Mouse (Mus musculus) midbrain, postnatal 0 days (tissue): Measurements from ENCODE around the gene Ovch2. TPM values are rescaled to one million over a fixed set of nuclear protein-coding genes. Genes with fewer than 3 reads are reported as not detected.
A peak's percentile ranks its signal among the peaks of the same experiment; 100 is the strongest.

Experiments
- ATAC-seq: fragments of 200-750 bp; cut with Nextera tagmentation; 2 replicates; pipeline ENCODE4 v1.8.0; 2017; ENCODE audit warnings: moderate number of reproducible peaks, mild to moderate bottlenecking, moderate TSS enrichment, moderate library complexity; ENCODE audit not compliant: low FRiP score
- DNase-seq: peaks from one replicate; pipeline ENCODE4 v3.0.0-alpha.2; 2015; ENCODE audit warnings: low spot score
- H3K27ac ChIP-seq: fragments of 300-500 bp; sonication (generic); 2 replicates; pipeline ENCODE4 v1.5.1; 2014; ENCODE audit warnings: low read depth, mild to moderate bottlenecking, low read length, mixed read lengths
- H3K27me3 ChIP-seq: fragments of 300-500 bp; sonication (generic); 2 replicates; pipeline ENCODE4 v1.6.1; 2014; ENCODE audit warnings: low read length, control low read depth, mixed read lengths; ENCODE audit not compliant: insufficient read depth
- H3K36me3 ChIP-seq: fragments of 300-500 bp; sonication (generic); 2 replicates; pipeline ENCODE4 v1.6.1; 2014; ENCODE audit warnings: low read length, control low read depth, mixed read lengths; ENCODE audit not compliant: insufficient read depth
- H3K4me1 ChIP-seq: fragments of 300-500 bp; sonication (generic); 2 replicates; pipeline ENCODE4 v1.6.1; 2014; ENCODE audit warnings: mild to moderate bottlenecking, control low read depth, antibody characterized with exemption, low read length, mixed read lengths; ENCODE audit not compliant: insufficient read depth
- H3K4me2 ChIP-seq: fragments of 300-500 bp; sonication (generic); 2 replicates; pipeline ENCODE4 v1.6.1; 2014; ENCODE audit warnings: low read depth, mild to moderate bottlenecking, low read length, mixed read lengths; ENCODE audit not compliant: poor library complexity, severe bottlenecking
- H3K4me3 ChIP-seq: fragments of 300-500 bp; sonication (generic); 2 replicates; pipeline ENCODE4 v1.5.1; 2014; ENCODE audit warnings: low read depth, mild to moderate bottlenecking, low read length, moderate library complexity
- H3K9ac ChIP-seq: fragments of 300-500 bp; sonication (generic); replicated peaks from 2 replicates; pipeline ENCODE4 v1.6.1; 2014; ENCODE audit warnings: mild to moderate bottlenecking, low read length, moderate library complexity, mixed read lengths; ENCODE audit not compliant: poor library complexity, severe bottlenecking
- H3K9me3 ChIP-seq: fragments of 300-500 bp; sonication (generic); 2 replicates; pipeline ENCODE4 v1.6.1; 2016; ENCODE audit warnings: low read length, control low read depth
- CTCF ChIP-seq: IDR thresholded peaks from 2 replicates; pipeline ENCODE4 v1.5.1; 2016; ENCODE audit warnings: antibody characterized with exemption, mild to moderate bottlenecking
- WGBS: fragments of 180-500 bp; shearing (Covaris S2); extraction: QIAGEN DNeasy Blood & Tissue Kit; methylation state at CpG from one replicate; pipeline ENCODE4 v1.1.7; 2014; 5-methylcytosine and 5-hydroxymethylcytosine counted together
- polyA plus RNA-seq: library from polyadenylated mRNA; unstranded; fragments of >200 nt; fragmentation: Nextera tagmentation; extraction: Ambion mirVana; gene quantifications from 2 replicates; pipeline ENCODE4 v1.2.1, GENCODE M21; 2015
- total RNA-seq: library from RNA; depleted of rRNA; stranded (reverse); fragments of >200 nt; gene quantifications from 2 replicates; pipeline ENCODE4 v1.2.3, GENCODE M21; 2014

Ovch2 gene
- total and polyA plus RNA-seq, 2 experiments from 2014 or later = not detected

- H3K9ac ChIP-seq = no peak overlapping the region
- no peak overlapping the region for H3K4me2 ChIP-seq
- no peak overlapping the region for H3K27ac ChIP-seq
- no peaks in the 10 kb centered on the region for H3K27me3 ChIP-seq
- no peaks in the 10 kb centered on the region for H3K36me3 ChIP-seq
- DNase-seq = peak; percentile 75
- peak; percentile 88 for TF ChIP-seq CTCF
- ATAC-seq = peak; percentile 50; the same call in 1 of the 2 replicates
- H3K9me3 ChIP-seq = no peaks in the 10 kb centered on the region
- H3K4me1 ChIP-seq = no peaks in the 10 kb centered on the region
- WGBS = 1% methylated on average over 3 of the region's 3 CpGs
- H3K4me3 ChIP-seq = no peak overlapping the region
These were observed 51.7 kb downstream of the Ovch2 start for GRCm38 (mm10) chr7:107749270-107749669.

GRCm38 (mm10) chr7:107747954-107748353 is 53.1 kb downstream of the Ovch2 start:
- Histone ChIP-seq H3K4me3 (no peak overlapping the region), H3K9me3 (no peaks in the 10 kb centered on the region), H3K4me2 (no peak overlapping the region), H3K27me3 (no peaks in the 10 kb centered on the region), H3K4me1 (no peaks in the 10 kb centered on the region), H3K9ac (no peak overlapping the region), H3K27ac (no peak overlapping the region), H3K36me3 (no peaks in the 10 kb centered on the region)
- DNase-seq (peak; percentile 65), ATAC-seq (no peak)
- WGBS = 19% methylated on average over 2 of the region's 2 CpGs
- peak; percentile 80 for TF ChIP-seq CTCF

- Histone ChIP-seq H3K9ac (no peak overlapping the region), H3K4me3 (no peak overlapping the region), H3K27ac (no peak overlapping the region), H3K4me2 (no peak overlapping the region), H3K36me3 (no peaks in the 10 kb centered on the region), H3K4me1 (no peaks in the 10 kb centered on the region), H3K27me3 (no peaks in the 10 kb centered on the region), H3K9me3 (no peaks in the 10 kb centered on the region)
- ATAC-seq (no peak), DNase-seq (no peak)
- 91% methylated on average over 9 of the region's 9 CpGs for WGBS
- no peak for TF ChIP-seq CTCF
These were observed 53.5 kb downstream of the Ovch2 start for GRCm38 (mm10) chr7:107747476-107747875.

GRCm38 (mm10) chr7:107746036-107746435 is 55.0 kb downstream of the Ovch2 start:
- Histone ChIP-seq H3K4me1 (no peaks in the 10 kb centered on the region), H3K9ac (no peak overlapping the region), H3K4me3 (no peak overlapping the region), H3K4me2 (no peak overlapping the region), H3K27me3 (no peaks in the 10 kb centered on the region), H3K27ac (no peak overlapping the region), H3K36me3 (no peaks in the 10 kb centered on the region), H3K9me3 (no peaks in the 10 kb centered on the region)
- WGBS = 86% methylated on average over 8 of the region's 8 CpGs
- no peak for DNase-seq
- no peak for TF ChIP-seq CTCF
- ATAC-seq = no peak

- no peak overlapping the region for H3K9ac ChIP-seq
- H3K36me3 ChIP-seq = no peaks in the 10 kb centered on the region
- 87% methylated on average over 2 of the region's 2 CpGs for WGBS
- no peaks in the 10 kb centered on the region for H3K27me3 ChIP-seq
- ATAC-seq (no peak), DNase-seq (no peak)
- no peaks in the 10 kb centered on the region for H3K4me1 ChIP-seq
- TF ChIP-seq CTCF = no peak
- H3K27ac ChIP-seq = no peak overlapping the region
- no peak overlapping the region for H3K4me3 ChIP-seq
- H3K9me3 ChIP-seq = no peaks in the 10 kb centered on the region
- H3K4me2 ChIP-seq = no peak overlapping the region
These were observed 55.9 kb downstream of the Ovch2 start for GRCm38 (mm10) chr7:107745111-107745510.

- H3K4me2 ChIP-seq = no peak overlapping the region
- TF ChIP-seq CTCF = no peak
- no peak for ATAC-seq
- H3K4me1 ChIP-seq = no peaks in the 10 kb centered on the region
- H3K36me3 ChIP-seq = no peaks in the 10 kb centered on the region
- no peak for DNase-seq
- 87% methylated on average over 4 of the region's 4 CpGs for WGBS
- no peaks in the 10 kb centered on the region for H3K27me3 ChIP-seq
- no peaks in the 10 kb centered on the region for H3K9me3 ChIP-seq
- no peak overlapping the region for H3K9ac ChIP-seq
- no peak overlapping the region for H3K4me3 ChIP-seq
- H3K27ac ChIP-seq = no peak overlapping the region
These were observed 56.6 kb downstream of the Ovch2 start for GRCm38 (mm10) chr7:107744454-107744853.
